Mouse (Mus musculus) myocyte (in vitro differentiated cells): ENCODE measurements at regions not wholly inside any gene's neighbourhood (a gene's known extent, or its start where the extent isn't known, plus 50 kb on each side); places are given as distances from the start of the nearest gene placed in this dataset.

Source experiments
- H3K27me3 ChIP-seq: one replicate; pipeline ENCODE4 v1.6.1; 2011; ENCODE audit not compliant: control insufficient read depth, insufficient read depth, insufficient read length
- H3K36me3 ChIP-seq: one replicate; pipeline ENCODE4 v1.6.1; 2011; ENCODE audit not compliant: control insufficient read depth, insufficient read depth
- H3K4me2 ChIP-seq: one replicate; pipeline ENCODE4 v1.6.1; 2011; ENCODE audit warnings: low read depth, control low read depth
- H3K4me3 ChIP-seq: one replicate; pipeline ENCODE4 v1.5.1; 2011; ENCODE audit warnings: mild to moderate bottlenecking, control low read depth, moderate library complexity
- H3K79me2 ChIP-seq: one replicate; pipeline ENCODE4 v1.6.1; 2011; ENCODE audit not compliant: control insufficient read depth, insufficient read depth
- H3ac ChIP-seq: one replicate; pipeline ENCODE4 v1.6.1; 2011; ENCODE audit not compliant: control insufficient read depth, insufficient read length
- CEBPB ChIP-seq: IDR thresholded peaks from 2 replicates; pipeline ENCODE4 v1.6.1; 2011; ENCODE audit warnings: mild to moderate bottlenecking, moderate library complexity; ENCODE audit not compliant: poor library complexity, insufficient read depth, severe bottlenecking
- E2F4 ChIP-seq: IDR thresholded peaks from one replicate; pipeline ENCODE4 v1.6.1; 2011; ENCODE audit warnings: mild to moderate bottlenecking, control low read depth, moderate library complexity; ENCODE audit not compliant: insufficient read depth
- MAX ChIP-seq: IDR thresholded peaks from one replicate; pipeline ENCODE4 v1.6.1; 2011; ENCODE audit warnings: low read depth, mild to moderate bottlenecking, control low read depth
- MYOD1 ChIP-seq, 3 experiments: IDR thresholded peaks; one replicate each; pipeline ENCODE4 v1.6.1; 2011; ENCODE audit warnings: control low read depth in 2 of 3, low read depth in 2 of 3, mild to moderate bottlenecking in 2 of 3, moderate library complexity in 1 of 3; ENCODE audit not compliant: insufficient read length in 2 of 3, control insufficient read depth in 1 of 3
- MYOG ChIP-seq, 3 experiments: IDR thresholded peaks; one replicate each; pipeline ENCODE4 v1.6.1; 2011; ENCODE audit warnings: control low read depth in 2 of 3, low read depth in 2 of 3, mild to moderate bottlenecking in 2 of 3; ENCODE audit not compliant: insufficient read length in 2 of 3, control insufficient read depth in 1 of 3, insufficient read depth in 1 of 3
- POLR2A ChIP-seq: IDR thresholded peaks from one replicate; pipeline ENCODE4 v1.6.1; 2011; ENCODE audit warnings: low read depth, mild to moderate bottlenecking, control low read depth, moderate library complexity; ENCODE audit not compliant: insufficient read length
- POLR2AphosphoS2 ChIP-seq: IDR thresholded peaks from one replicate; pipeline ENCODE4 v1.6.1; 2011; ENCODE audit warnings: low read depth, control low read depth; ENCODE audit not compliant: insufficient read length
- REST ChIP-seq: IDR thresholded peaks from one replicate; pipeline ENCODE4 v1.6.1; 2011; ENCODE audit warnings: mild to moderate bottlenecking, control low read depth, moderate library complexity; ENCODE audit not compliant: insufficient read depth, insufficient read length
- SRF ChIP-seq: IDR thresholded peaks from one replicate; pipeline ENCODE4 v1.6.1; 2011; ENCODE audit warnings: low read depth; ENCODE audit not compliant: control insufficient read depth, insufficient read length
- TCF12 ChIP-seq: IDR thresholded peaks from one replicate; pipeline ENCODE4 v1.6.1; 2011; ENCODE audit warnings: mild to moderate bottlenecking, control low read depth; ENCODE audit not compliant: poor library complexity, insufficient read depth, severe bottlenecking
- TCF3 ChIP-seq: IDR thresholded peaks from one replicate; pipeline ENCODE4 v1.6.1; 2011; ENCODE audit warnings: low read depth, control low read depth; ENCODE audit not compliant: insufficient read length
- USF1 ChIP-seq: IDR thresholded peaks from one replicate; pipeline ENCODE4 v1.6.1; 2011; ENCODE audit warnings: low read depth, mild to moderate bottlenecking, control low read depth, moderate library complexity

GRCm38 (mm10) chr7:117103035-117103434 is 277.7 kb upstream of the Xylt1 start:
- no peaks in the 10 kb centered on the region for H3K27me3 ChIP-seq
- TF ChIP-seq MAX, result no peak
- TF ChIP-seq TCF12, result no peak
- no peak for TF ChIP-seq MYOD1 (IDR thresholded peaks at IDR 0.05; ENCODE audit: control insufficient read depth in 1 of 3, insufficient read length in 2 of 3, low read depth in 2 of 3)
- no peak for TF ChIP-seq E2F4
- no peak for TF ChIP-seq POLR2A
- no peak for TF ChIP-seq REST
- no peak for TF ChIP-seq SRF
- no peak for TF ChIP-seq POLR2AphosphoS2
- TF ChIP-seq MYOG (IDR thresholded peaks at IDR 0.05; ENCODE audit: control insufficient read depth in 1 of 3, insufficient read depth in 1 of 3, insufficient read length in 2 of 3, low read depth in 2 of 3), result no peak
- no peak for TF ChIP-seq CEBPB
- TF ChIP-seq TCF3, result no peak
- no peak for TF ChIP-seq USF1
- H3ac ChIP-seq, result no peak overlapping the region
- no peaks in the 10 kb centered on the region for H3K79me2 ChIP-seq
- no peak overlapping the region for H3K4me3 ChIP-seq
- H3K4me2 ChIP-seq, result no peak overlapping the region
- H3K36me3 ChIP-seq, result no peaks in the 10 kb centered on the region

- TF ChIP-seq SRF (no peak), POLR2AphosphoS2 (no peak), TCF12 (no peak)
- no peak overlapping the region for H3K4me2 ChIP-seq
- no peaks in the 10 kb centered on the region for H3K27me3 ChIP-seq
- no peak overlapping the region for H3K4me3 ChIP-seq
- no peaks in the 10 kb centered on the region for H3K36me3 ChIP-seq
- H3K79me2 ChIP-seq, result no peaks in the 10 kb centered on the region
- no peak overlapping the region for H3ac ChIP-seq
These were observed 274.0 kb upstream of the Xylt1 start for GRCm38 (mm10) chr7:117106691-117107191.

- no peak overlapping the region for H3K4me3 ChIP-seq
- H3K79me2 ChIP-seq, result no peaks in the 10 kb centered on the region
- no peaks in the 10 kb centered on the region for H3K36me3 ChIP-seq
- no peak overlapping the region for H3K4me2 ChIP-seq
- H3ac ChIP-seq, result no peak overlapping the region
- no peaks in the 10 kb centered on the region for H3K27me3 ChIP-seq
- no peak for TF ChIP-seq CEBPB
- TF ChIP-seq TCF12, result no peak
- TF ChIP-seq SRF, result no peak
- no peak for TF ChIP-seq POLR2A
- TF ChIP-seq REST, result no peak
- TF ChIP-seq E2F4, result no peak
These were observed 272.4 kb upstream of the Xylt1 start for GRCm38 (mm10) chr7:117108391-117108790.

GRCm38 (mm10) chr7:117127728-117128127 is 253.1 kb upstream of the Xylt1 start:
- H3K79me2 ChIP-seq, result no peaks in the 10 kb centered on the region
- H3K4me2 ChIP-seq, result no peak overlapping the region
- TF ChIP-seq POLR2AphosphoS2 (no peak), TCF3 (no peak), CEBPB (no peak), POLR2A (no peak), MAX (no peak), E2F4 (no peak), SRF (no peak), REST (no peak), TCF12 (no peak), MYOG (IDR thresholded peaks at IDR 0.05; ENCODE audit: control insufficient read depth in 1 of 3, insufficient read depth in 1 of 3, insufficient read length in 2 of 3, low read depth in 2 of 3) (no peak)
- H3K36me3 ChIP-seq, result no peaks in the 10 kb centered on the region
- no peak overlapping the region for H3ac ChIP-seq
- H3K27me3 ChIP-seq, result no peaks in the 10 kb centered on the region
- no peak overlapping the region for H3K4me3 ChIP-seq

GRCm38 (mm10) chr7:117134869-117135268 is 245.9 kb upstream of the Xylt1 start:
- Histone ChIP-seq H3K79me2 (no peaks in the 10 kb centered on the region), H3K27me3 (no peaks in the 10 kb centered on the region), H3K4me2 (no peak overlapping the region), H3K36me3 (no peaks in the 10 kb centered on the region), H3K4me3 (no peak overlapping the region), H3ac (no peak overlapping the region)
- TF ChIP-seq MYOG (IDR thresholded peaks at IDR 0.05; ENCODE audit: control insufficient read depth in 1 of 3, insufficient read depth in 1 of 3, insufficient read length in 2 of 3, low read depth in 2 of 3) (no peak), USF1 (no peak), E2F4 (no peak), MYOD1 (IDR thresholded peaks at IDR 0.05; ENCODE audit: control insufficient read depth in 1 of 3, insufficient read length in 2 of 3, low read depth in 2 of 3) (no peak), REST (no peak), TCF3 (no peak), MAX (no peak), TCF12 (no peak), POLR2AphosphoS2 (no peak), POLR2A (no peak), SRF (no peak)
